Mouse (Mus musculus): ENCODE measurements around the gene Ltbp1.

Ltbp1 gene

GRCm38 (mm10) chr17:75366332-75366731, 361.0 kb downstream of the Ltbp1 start:
- no peak for DNase-seq (ENCODE audit: low spot score)

- DNase-seq (ENCODE audit: low spot score): no peak
Observed at GRCm38 (mm10) chr17:75367486-75368155, 362.3 kb downstream of the Ltbp1 start.

- DNase-seq (ENCODE audit: low spot score): no peak
Observed at GRCm38 (mm10) chr17:75368580-75368979, 363.2 kb downstream of the Ltbp1 start.

DNA sequence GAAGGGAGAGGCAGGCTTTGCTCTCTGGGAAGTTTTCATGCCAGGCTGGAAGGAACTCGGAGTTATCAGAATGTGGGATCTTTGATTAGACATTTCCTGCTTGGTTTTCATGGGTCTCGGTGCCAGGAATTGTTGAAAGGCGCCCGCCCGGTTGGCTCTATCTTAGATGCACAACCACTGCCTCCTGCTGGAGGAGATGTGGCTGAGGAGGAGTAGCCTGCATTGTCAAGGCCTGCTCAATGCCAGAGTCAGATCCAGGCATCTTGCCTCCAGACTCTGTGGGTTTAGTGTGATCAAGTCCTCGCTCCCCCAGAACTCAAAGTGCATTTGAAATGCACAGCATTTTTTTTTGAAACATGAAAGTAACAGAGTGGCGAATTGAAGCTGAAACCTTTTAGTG, 364.0 kb downstream of the Ltbp1 start:
- DNase-seq (ENCODE audit: low spot score): peak; percentile 47

- DNase-seq (ENCODE audit: low spot score): peak; percentile 64
Observed at GRCm38 (mm10) chr17:75370120-75370519, 364.8 kb downstream of the Ltbp1 start.

DNA sequence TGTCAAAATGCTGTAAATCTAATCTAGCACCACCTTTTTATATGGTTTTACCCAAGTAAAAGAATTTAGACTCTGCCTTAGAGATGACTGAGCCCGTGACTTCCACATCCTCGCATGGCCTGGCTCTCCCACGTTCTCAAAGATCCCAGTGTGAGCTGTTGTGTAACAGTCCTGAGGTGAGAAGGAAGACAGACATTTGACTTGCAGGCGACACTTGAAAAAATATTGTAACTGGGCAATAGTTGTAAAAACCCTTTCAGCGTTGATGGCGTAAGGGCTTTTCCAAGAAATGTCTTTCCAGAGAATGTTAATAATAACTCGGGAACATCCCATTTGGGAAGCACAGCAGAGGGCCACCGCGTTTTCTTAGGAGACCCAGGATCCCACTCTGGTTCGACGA, 366.3 kb downstream of the Ltbp1 start:
- no peak for DNase-seq (ENCODE audit: low spot score)

DNA sequence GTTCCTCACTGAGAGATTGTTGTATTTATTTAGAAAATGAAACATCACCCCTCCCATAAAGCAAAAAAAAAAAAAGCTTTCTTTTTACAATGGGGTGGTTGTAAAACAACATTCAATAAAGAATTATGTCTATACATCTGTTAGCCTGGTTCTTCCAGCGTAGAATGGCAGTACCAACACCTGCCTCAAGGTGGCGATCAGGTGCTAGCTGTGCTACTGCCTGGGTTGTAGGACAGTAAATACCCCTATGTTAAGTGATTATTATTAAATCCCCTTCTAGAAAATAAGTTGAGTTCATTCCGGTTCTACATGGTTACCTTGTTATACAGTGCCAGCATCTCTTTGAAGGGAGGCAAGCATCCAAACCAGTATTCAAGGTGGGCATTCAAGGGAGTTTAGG, 367.0 kb downstream of the Ltbp1 start:
- peak; percentile 68 for DNase-seq (ENCODE audit: low spot score)

DNA sequence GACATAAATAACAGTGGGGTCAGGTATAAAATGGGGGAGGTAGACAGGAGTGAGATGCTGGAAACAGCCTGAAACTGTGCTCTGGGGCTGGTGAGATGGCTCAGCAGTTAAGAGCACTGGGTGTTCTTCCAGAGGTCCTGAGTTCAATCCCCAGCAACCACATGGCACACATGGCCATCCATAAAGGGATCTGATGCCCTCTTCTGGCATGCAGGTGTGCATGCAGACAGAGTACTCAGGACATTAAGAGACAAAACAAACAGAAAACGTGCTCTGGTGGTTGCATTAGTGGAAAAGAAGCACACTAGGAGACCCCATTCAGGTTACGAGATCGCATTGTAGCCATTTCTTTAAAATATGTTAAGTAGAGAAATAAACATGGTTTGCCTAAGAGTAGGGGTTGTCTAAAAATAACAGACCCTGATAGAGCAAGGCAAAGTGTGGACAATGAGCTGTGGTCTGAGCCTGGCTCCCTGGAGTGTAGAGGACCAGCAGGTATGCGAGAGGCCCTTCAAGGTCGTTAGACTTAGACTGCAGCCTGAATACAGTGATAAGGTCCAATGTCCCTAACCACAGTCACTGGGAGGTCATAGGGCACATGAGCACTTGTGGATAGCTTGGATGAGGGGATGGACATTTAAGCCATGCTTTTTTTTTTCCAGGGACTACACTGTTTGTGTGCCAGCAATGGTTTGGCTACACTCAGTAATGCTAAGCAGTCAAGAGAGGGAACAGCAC, 369.1 kb downstream of the Ltbp1 start:
- no peak for DNase-seq (ENCODE audit: low spot score)

- DNase-seq (ENCODE audit: low spot score): no peak
Observed at GRCm38 (mm10) chr17:75378256-75378871, 373.0 kb downstream of the Ltbp1 start.

DNA sequence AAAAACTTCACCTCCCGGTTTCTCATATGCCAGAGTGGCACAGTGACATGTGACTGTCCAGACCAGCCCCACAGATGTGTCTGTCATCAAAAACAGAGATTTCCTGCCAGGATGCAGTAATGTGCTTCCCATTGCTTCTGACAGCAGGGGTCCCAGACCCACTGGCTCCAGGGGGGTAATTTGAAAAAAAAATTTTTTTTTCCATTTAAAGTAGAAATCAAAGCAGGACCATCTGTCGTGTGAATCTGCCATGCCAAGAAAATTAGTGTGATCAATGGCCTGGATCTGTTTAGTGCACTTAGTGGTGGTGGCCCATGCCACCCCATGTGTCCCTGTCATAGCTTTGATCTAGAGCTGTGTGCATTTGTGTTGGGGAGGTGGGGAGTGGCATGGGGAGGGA, 374.8 kb downstream of the Ltbp1 start:
- DNase-seq (ENCODE audit: low spot score): no peak

DNA sequence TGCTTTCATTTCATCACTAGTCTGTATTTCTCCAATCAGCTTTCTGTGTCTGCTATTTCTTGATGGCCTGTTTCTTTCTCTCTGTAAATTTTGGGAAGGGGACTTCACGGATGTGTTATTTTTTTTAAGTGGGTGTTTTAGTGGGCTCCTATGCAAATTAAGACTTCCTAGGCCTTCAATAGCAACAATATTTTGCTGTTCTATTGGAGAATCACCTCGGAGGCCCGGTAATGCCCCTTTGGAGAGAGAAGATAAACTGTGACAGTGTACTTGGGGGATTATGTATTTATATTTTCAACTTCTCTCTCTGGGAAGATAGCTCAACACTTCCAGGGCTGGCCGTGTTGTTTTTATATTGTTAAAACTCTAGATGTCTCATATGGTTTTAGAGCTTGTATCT, 383.0 kb downstream of the Ltbp1 start:
- no peak for DNase-seq (ENCODE audit: low spot score)

DNA sequence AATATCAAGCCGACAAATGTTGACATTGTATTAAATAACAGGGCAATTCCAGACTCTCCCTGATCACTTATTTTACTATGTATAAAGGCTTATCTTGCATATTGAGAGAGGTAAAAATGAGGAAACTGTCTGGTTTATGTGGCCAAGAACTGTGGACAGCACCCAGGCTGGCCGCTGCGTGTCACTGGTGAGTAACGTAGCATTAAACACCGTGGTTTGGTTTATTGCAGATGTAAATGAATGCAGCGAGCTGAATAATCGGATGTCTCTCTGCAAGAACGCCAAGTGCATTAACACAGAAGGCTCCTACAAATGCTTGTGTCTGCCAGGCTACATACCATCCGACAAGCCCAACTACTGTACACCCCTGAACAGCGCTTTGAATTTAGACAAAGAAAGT, 384.8 kb downstream of the Ltbp1 start:
- DNase-seq (ENCODE audit: low spot score): no peak

GRCm38 (mm10) chr17:75391429-75392192, 386.2 kb downstream of the Ltbp1 start:
- DNase-seq (ENCODE audit: low spot score): no peak

GRCm38 (mm10) chr17:75406405-75406804, 401.0 kb downstream of the Ltbp1 start:
- DNase-seq (ENCODE audit: low spot score): peak; percentile 10

DNA sequence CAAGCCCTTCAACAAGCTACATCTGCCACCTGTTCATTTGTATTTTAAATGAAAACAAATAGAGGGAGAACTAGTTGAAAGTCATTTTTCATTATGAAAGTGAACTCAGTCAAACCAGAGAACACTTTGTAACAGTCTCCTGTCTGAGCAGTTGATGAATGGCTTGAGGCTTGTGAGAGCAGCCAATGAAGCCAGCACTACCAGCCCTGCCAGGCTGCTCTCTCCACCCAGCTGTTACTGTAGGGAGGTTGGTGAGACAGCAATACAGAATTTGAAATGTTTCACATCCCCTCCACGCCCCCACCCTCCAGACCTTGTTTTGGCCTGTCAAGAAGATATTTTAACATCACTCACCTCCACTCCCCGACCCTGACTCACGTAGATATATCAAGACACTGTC, 411.5 kb downstream of the Ltbp1 start:
- no peak for DNase-seq (ENCODE audit: low spot score)

DNA sequence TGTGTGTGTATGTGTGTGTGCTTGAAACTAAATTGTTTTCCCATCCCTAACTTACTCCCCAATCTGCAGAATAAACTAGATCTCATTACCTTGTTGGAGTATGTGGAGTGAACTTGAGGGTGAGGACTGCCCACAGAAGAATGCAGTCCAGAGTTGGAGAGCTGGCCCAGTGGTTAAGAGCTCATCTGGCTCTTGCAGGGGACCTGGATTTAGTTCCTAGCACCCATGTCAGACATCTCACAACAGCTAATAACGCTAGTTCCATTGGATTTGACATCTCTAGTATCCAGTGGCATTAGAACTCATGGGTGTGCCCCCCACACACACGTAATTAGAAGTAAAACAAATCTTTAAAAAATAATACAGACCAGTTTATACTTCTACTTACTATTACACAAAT, 428.8 kb downstream of the Ltbp1 start:
- DNase-seq (ENCODE audit: low spot score): no peak

DNA sequence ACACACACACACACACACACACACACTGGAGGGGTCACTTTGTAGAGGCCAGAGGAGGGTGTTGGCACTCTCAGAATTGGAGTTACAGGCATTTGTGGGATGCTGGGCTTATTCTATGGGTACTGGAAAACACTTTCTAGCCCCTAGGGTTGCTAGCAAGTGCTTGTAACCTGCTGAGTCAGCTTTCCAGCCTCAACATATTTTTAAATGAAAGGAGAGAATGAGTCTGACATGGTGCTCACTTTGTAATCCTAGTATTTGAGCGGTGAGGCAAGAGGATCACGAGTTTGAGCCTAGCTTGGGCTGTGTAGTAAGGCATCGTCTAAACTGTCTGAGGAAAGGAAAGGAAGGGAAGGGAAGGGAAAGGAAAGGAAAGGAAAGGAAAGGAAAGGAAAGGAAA, 429.5 kb downstream of the Ltbp1 start:
- DNase-seq (ENCODE audit: low spot score): no peak

- peak; percentile 13 for DNase-seq (ENCODE audit: low spot score)
Observed at GRCm38 (mm10) chr17:75435599-75435998, 430.2 kb downstream of the Ltbp1 start, which contains the start of gene Rasgrp3. TSS of gene Rasgrp3 (plus strand) at chr17:75435896.

DNA sequence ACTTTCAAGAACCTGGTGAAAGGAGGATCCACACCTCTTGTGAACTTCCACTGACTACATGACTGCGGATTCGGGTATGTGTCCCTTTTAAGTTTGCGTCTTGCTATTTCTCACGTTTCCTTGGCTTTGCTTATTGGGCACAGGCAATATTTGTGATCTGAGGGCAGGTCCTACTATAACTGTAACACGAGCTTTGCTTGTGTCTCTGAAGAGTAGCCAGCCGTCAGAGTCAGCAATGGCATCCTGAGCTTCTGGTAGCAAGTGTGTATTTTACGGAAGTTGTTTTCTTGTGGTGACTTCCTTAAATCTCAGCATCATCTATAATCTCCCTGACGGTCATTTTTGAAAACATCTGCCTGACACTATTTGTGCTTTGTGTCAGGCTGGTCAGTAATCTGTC, 430.7 kb downstream of the Ltbp1 start:
- DNase-seq (ENCODE audit: low spot score): no peak

DNA sequence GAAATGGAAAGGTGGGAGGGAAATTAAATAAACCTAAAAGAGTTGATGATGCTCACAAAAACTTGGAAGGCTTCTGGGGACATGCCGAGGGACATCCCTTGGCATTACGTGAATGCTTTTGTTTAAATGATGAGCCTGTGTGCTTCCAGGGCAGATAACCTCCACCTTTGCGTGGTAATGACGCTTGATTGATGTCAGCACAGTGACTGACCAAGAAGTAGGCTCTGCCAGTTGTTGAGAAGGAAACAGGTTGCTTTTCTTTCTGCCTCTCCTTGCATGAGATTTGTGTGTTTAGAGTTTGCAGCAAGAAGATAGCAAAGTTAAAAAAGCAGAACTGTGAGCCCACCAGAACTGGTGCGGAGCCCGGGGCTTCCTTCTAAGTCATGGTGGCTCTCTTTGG, 431.5 kb downstream of the Ltbp1 start:
- DNase-seq (ENCODE audit: low spot score): no peak

DNA sequence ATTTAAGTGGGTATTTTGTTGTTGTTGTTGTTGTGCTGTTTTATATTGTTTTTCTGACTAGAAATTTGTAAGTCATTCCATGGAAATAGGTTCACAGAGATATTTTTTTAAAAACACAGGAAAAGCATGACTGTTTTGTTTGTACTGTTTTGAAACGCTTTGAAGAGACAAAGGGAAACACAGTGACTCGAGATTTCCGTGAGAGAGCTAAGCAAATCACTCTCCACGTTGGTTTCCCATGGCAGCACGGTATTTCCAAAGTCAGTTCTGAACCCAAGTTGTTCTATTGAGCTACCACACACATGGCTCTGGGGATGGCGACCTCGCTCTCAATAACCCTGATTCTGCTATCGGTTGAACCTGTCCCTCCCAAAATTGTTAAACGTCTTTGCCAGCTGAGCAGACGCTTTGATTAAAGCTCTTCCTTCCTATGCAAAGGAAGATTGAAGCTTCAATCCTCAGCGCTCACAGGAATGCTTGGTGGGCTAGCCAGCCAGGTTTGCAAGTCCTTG, 431.9 kb downstream of the Ltbp1 start:
- DNase-seq (ENCODE audit: low spot score): no peak

- DNase-seq (ENCODE audit: low spot score): no peak
Observed at GRCm38 (mm10) chr17:75438162-75438561, 432.8 kb downstream of the Ltbp1 start.
